Mouse (Mus musculus) megakaryocyte-erythroid progenitor cell, adult 5-6 weeks (primary cell): Measurements from ENCODE around the gene Cst6. TPM values are rescaled to one million over a fixed set of nuclear protein-coding genes. Genes with fewer than 3 reads are reported as not detected.

Experiments
- ATAC-seq: replicated peaks from 2 replicates; pipeline ENCODE4 v1.8.0; 2016; ENCODE audit warnings: mild to moderate bottlenecking, inconsistent platforms; ENCODE audit not compliant: severe bottlenecking, poor library complexity, low FRiP score, low TSS enrichment
- total RNA-seq, 2 experiments: library from RNA; stranded (forward) in 1 of 2; stranded (reverse) in 1 of 2; fragments of 200-1000, 215-1000 nt in 1 of 2; fragments of >200 nt in 1 of 2; fragmentation: Nextera tagmentation in 1 of 2; gene quantifications; 2 replicates each; pipeline ENCODE4 v1.2.3; 2014 to 2017

The Cst6 gene
- total RNA-seq, 2 experiments from 2014 or later = not detected

DNA sequence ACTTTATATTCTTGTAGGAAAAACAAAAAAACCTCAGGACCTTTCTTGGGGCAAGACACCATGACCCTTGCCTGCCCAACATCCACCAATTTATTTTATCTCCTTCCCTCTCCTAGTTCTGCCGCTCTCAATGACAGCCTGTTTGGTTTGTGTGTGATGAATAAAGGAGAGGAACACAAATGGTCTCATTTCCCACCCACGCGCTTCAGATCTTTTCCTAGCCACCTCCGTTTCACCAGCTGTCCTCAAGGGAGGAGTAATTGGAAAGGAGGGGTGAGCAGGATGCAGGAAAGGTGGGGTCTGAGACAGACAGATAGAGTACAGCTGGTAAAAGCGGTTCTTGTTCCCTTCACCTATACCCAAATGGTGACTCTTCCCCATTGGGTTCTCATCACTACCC, 52.7 kb downstream of the Cst6 start:
- ATAC-seq = no peak

DNA sequence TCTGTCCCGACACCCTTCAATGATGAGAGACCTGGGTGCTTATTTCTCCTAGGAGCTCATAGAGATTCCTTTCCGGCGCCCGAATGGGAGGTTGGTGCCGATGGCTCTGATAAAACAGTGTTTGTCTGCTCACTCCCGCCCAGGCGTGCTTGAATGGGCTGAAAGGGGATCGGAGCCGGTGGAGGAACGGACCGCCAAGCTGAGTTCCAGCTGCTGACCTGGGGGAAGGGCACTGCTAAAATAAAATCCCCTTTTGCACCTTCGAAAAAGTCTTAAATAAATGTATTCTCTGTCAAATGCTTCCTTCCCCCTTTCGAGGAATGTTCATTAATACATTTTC, 53.7 kb downstream of the Cst6 start:
- ATAC-seq = peak; percentile 33

DNA sequence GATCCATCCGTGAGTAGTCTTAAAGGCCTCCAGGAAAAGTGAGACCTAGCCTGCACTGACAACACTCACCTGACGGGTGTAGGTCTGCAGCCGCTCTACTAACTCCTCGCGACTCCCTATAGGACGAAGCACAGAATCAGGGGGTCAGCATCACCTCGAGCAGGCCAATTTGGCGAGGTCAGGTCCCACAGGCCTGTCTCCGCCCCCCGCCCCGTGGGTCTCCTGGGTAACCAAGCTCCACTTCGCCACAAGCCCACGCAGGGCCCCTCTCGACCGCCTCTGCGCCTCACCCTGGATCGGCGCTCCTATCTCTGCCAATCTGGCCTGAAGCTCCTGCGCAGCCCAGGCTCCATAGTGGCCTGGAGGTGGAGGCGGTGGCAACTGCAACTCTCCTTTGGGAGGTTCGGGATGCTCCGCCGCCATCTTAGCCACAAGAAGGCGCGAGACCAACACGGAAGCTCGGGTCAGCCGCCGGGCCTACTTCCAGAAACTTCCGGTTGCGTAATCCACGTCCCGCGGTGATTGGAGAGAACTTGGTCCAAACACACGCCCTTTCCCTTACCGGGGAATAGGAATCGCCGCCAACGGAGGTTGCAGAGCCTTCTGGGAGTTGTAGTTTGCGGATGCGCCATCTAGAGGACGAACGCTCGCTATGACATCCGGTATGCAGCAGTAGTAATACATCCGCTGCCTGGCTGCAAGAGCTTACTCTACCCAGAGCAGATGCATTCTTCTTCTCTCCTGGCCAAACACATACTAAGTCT, 54.2 kb downstream of the Cst6 start, which contains the start of gene Sf3b2:
Gene Sf3b2 (minus strand): TSS at position 484 of the 764 bp plus-strand sequence.
- peak; percentile 98 for ATAC-seq

Other genes with a start within 250 kb of the Cst6 start
- gene Rab1b, start 242.5 kb downstream of the Cst6 start, total RNA-seq (2014; fragmentation: Nextera tagmentation) = 58.7 and 83.3 TPM in 2 replicates
- 47.0 and 47.5 TPM in 2 replicates for gene Rab1b, start 242.5 kb downstream of the Cst6 start, total RNA-seq (2017)
- 3.0 and 15.3 TPM in 2 replicates for gene Klc2, start 231.0 kb downstream of the Cst6 start, total RNA-seq (2014; fragmentation: Nextera tagmentation)
- 2.3 and 8.0 TPM in 2 replicates for gene Klc2, start 231.0 kb downstream of the Cst6 start, total RNA-seq (2017)
- 44.9 and 52.2 TPM in 2 replicates for gene Pacs1, start 76.5 kb downstream of the Cst6 start, total RNA-seq (2014; fragmentation: Nextera tagmentation)
- 10.1 and 12.4 TPM in 2 replicates for gene Pacs1, start 76.5 kb downstream of the Cst6 start, total RNA-seq (2017)
- 181 and 235 TPM in 2 replicates for gene Sf3b2, start 54.1 kb downstream of the Cst6 start, total RNA-seq (2014; fragmentation: Nextera tagmentation)
- 274 and 277 TPM in 2 replicates for gene Sf3b2, start 54.1 kb downstream of the Cst6 start, total RNA-seq (2017)
- not detected in 2 replicates for gene Gal3st3, start 51.2 kb downstream of the Cst6 start, total RNA-seq (2014; fragmentation: Nextera tagmentation)
- not detected in 2 replicates for gene Gal3st3, start 51.2 kb downstream of the Cst6 start, total RNA-seq (2017)
- gene Catsper1, start 13.8 kb downstream of the Cst6 start, total RNA-seq (2014; fragmentation: Nextera tagmentation) = not detected in 2 replicates
- not detected in 2 replicates for gene Catsper1, start 13.8 kb downstream of the Cst6 start, total RNA-seq (2017)
- 50.1 and 56.4 TPM in 2 replicates for gene Eif1ad, start 17.2 kb upstream of the Cst6 start, total RNA-seq (2014; fragmentation: Nextera tagmentation)
- gene Eif1ad, start 17.2 kb upstream of the Cst6 start, total RNA-seq (2017) = 54.6 and 60.4 TPM in 2 replicates
- gene Banf1, start 17.6 kb upstream of the Cst6 start, total RNA-seq (2014; fragmentation: Nextera tagmentation) = 502 and 521 TPM in 2 replicates
- gene Banf1, start 17.6 kb upstream of the Cst6 start, total RNA-seq (2017) = 59.8 and 86.9 TPM in 2 replicates
- 59.4 and 92.4 TPM in 2 replicates for gene Sart1, start 39.1 kb upstream of the Cst6 start, total RNA-seq (2014; fragmentation: Nextera tagmentation)
- 82.3 and 123 TPM in 2 replicates for gene Sart1, start 39.1 kb upstream of the Cst6 start, total RNA-seq (2017)
- not detected in 2 replicates for gene Tsga10ip, start 53.0 kb upstream of the Cst6 start, total RNA-seq (2014; fragmentation: Nextera tagmentation)
- not detected in 2 replicates for gene Tsga10ip, start 53.0 kb upstream of the Cst6 start, total RNA-seq (2017)
- 167 and 178 TPM in 2 replicates for gene Drap1, start 75.4 kb upstream of the Cst6 start, total RNA-seq (2014; fragmentation: Nextera tagmentation)
- 102 and 143 TPM in 2 replicates for gene Drap1, start 75.4 kb upstream of the Cst6 start, total RNA-seq (2017)
- gene AI837181, start 75.6 kb upstream of the Cst6 start, total RNA-seq (2014; fragmentation: Nextera tagmentation) = 33.1 and 34.7 TPM in 2 replicates
- 5.7 and 11.1 TPM in 2 replicates for gene AI837181, start 75.6 kb upstream of the Cst6 start, total RNA-seq (2017)
- gene Fosl1, start 98.0 kb upstream of the Cst6 start, total RNA-seq (2014; fragmentation: Nextera tagmentation) = 0.66 and 1.1 TPM in 2 replicates
- 0.30 and 1.9 TPM in 2 replicates for gene Fosl1, start 98.0 kb upstream of the Cst6 start, total RNA-seq (2017)
- gene Ccdc85b, start 108.3 kb upstream of the Cst6 start, total RNA-seq (2014; fragmentation: Nextera tagmentation) = 2.6 and 2.9 TPM in 2 replicates
- 2.1 and 2.5 TPM in 2 replicates for gene Ccdc85b, start 108.3 kb upstream of the Cst6 start, total RNA-seq (2017)
- 54.4 and 96.5 TPM in 2 replicates for gene Fibp, start 111.0 kb upstream of the Cst6 start, total RNA-seq (2014; fragmentation: Nextera tagmentation)
- 40.7 and 51.8 TPM in 2 replicates for gene Fibp, start 111.0 kb upstream of the Cst6 start, total RNA-seq (2017)
- gene Ctsw, start 118.9 kb upstream of the Cst6 start, total RNA-seq (2014; fragmentation: Nextera tagmentation) = 4.9 and 10.5 TPM in 2 replicates
- 0.53 and 8.4 TPM in 2 replicates for gene Ctsw, start 118.9 kb upstream of the Cst6 start, total RNA-seq (2017)
- gene Efemp2, start 124.4 kb upstream of the Cst6 start, total RNA-seq (2014; fragmentation: Nextera tagmentation) = 2.3 TPM in 1 of 2 replicates, not detected in the other
- not detected in 2 replicates for gene Efemp2, start 124.4 kb upstream of the Cst6 start, total RNA-seq (2017)
- gene Mus81, start 138.8 kb upstream of the Cst6 start, total RNA-seq (2014; fragmentation: Nextera tagmentation) = 24.6 and 40.6 TPM in 2 replicates
- gene Mus81, start 138.8 kb upstream of the Cst6 start, total RNA-seq (2017) = 6.4 and 11.4 TPM in 2 replicates
- gene Cfl1, start 140.9 kb upstream of the Cst6 start, total RNA-seq (2014; fragmentation: Nextera tagmentation) = 862 and 969 TPM in 2 replicates
- gene Cfl1, start 140.9 kb upstream of the Cst6 start, total RNA-seq (2017) = 783 and 1,100 TPM in 2 replicates
- 1.6 and 4.6 TPM in 2 replicates for gene 1700020D05Rik, start 154.2 kb upstream of the Cst6 start, total RNA-seq (2014; fragmentation: Nextera tagmentation)
- 0.88 TPM in 1 of 2 replicates, not detected in the other for gene 1700020D05Rik, start 154.2 kb upstream of the Cst6 start, total RNA-seq (2017)
- 6.6 TPM in 2 replicates for gene Snx32, start 161.0 kb upstream of the Cst6 start, total RNA-seq (2014; fragmentation: Nextera tagmentation)
- gene Snx32, start 161.0 kb upstream of the Cst6 start, total RNA-seq (2017) = 0.61 and 4.6 TPM in 2 replicates
- not detected in 2 replicates for gene Ovol1, start 211.1 kb upstream of the Cst6 start, total RNA-seq (2014; fragmentation: Nextera tagmentation)
- not detected in 2 replicates for gene Ovol1, start 211.1 kb upstream of the Cst6 start, total RNA-seq (2017)
- gene Ap5b1, start 218.5 kb upstream of the Cst6 start, total RNA-seq (2014; fragmentation: Nextera tagmentation) = 4.0 and 5.5 TPM in 2 replicates
- gene Ap5b1, start 218.5 kb upstream of the Cst6 start, total RNA-seq (2017) = 1.4 and 4.3 TPM in 2 replicates